Mouse (Mus musculus): Measurements from ENCODE around the gene Olfr1009. TPM values are rescaled to one million over a fixed set of nuclear protein-coding genes. Genes with fewer than 3 reads are reported as not detected.
"Not testable (repeated sequence)": the region's sequence is repeated elsewhere in the genome, so short reads cannot be mapped to it uniquely, and the experiment has no call there.

The Olfr1009 gene
- not detected in 2 replicates for polyA plus RNA-seq (2016; fragmentation: Nextera tagmentation; extraction: Ambion mirVana)

DNA sequence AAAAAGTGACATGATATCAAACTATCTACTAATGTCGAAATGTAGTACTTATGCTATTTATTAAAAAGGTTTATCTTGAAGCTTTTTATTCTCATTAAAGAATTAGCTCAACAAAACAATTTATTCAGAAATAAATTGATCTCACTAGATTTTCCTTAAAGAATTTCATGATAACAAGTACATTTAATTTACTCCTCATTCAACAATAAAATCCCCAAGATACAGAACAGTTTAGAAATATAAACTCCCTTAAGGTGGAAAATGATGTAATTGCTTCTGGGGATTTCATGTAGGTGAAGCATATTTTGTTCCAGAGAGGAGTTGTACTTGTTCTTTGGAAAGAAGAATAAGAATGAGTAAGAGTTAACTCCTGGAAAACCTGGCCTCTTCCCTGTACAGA lies at the start of gene Olfr1009:
Gene Olfr1009, plus strand, starts transcription at position 301 of the 400 bp plus-strand sequence.
- WGBS, result 70% methylated on average over 1 of the region's 1 CpGs
- H3K36me3 ChIP-seq, result no peaks in the 10 kb centered on the region

DNA sequence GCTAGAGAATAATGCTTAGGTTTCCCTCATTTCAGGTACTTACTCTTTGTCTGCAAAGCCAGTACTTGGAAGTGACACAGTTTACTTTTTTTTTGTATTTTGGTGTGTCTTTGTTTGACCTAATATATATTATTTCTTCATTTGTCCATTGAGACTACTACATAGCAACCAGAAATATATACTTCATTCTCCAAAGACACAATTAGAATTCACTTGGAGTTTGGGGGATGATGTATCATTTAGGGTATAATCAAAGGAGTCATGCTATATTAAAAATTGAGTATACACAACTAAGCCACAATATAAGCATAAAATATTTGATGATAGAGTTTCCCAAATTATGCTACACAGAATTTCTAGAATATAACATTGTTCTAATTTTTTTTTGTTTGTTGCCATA lies 36.6 kb upstream of the Olfr1009 start, which contains the start of gene Olfr1006:
Gene Olfr1006, minus strand, starts transcription at position 101 of the 400 bp plus-strand sequence.
- H3K4me3 ChIP-seq, result no peak within 1 kb of the TSS
- H3K36me3 ChIP-seq, result no peaks in the 10 kb centered on the region

More for the DNA sequence above, at the start of gene Olfr1009:
- DNase-seq (ENCODE audit: low spot score), result no peak
- H3K27me3 ChIP-seq (ENCODE audit: insufficient read depth, poor library complexity, severe bottlenecking), result no peaks in the 10 kb centered on the region
- no peaks in the 10 kb centered on the region for H3K9me3 ChIP-seq
- no peak within 1 kb of the TSS for H3K4me3 ChIP-seq
- H3K4me1 ChIP-seq, result no peaks in the 10 kb centered on the region
- no peak within 1 kb of the TSS for H3K27ac ChIP-seq

DNA sequence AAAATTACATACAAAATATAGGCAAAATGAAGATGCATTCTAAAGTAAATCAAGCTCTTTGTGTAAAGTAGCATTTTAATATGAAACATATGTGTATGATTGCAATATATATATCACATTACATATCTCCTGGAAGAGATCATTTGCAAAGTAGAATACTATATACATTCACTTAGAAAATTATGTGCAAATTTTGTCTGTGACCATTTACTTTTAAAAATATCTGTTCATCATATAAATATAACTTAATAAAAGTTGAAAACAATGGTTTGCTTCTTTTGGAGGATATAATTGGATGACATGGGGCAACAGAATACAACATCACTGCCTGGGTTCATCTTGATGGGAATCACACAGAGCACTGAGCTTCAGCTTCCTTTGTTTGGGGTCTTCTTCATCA lies 26.1 kb upstream of the Olfr1009 start, which contains the start of gene Olfr1008:
Gene Olfr1008, plus strand, starts transcription at position 301 of the 400 bp plus-strand sequence.
- no peak within 1 kb of the TSS for H3K4me3 ChIP-seq
- H3K4me1 ChIP-seq, result no peaks in the 10 kb centered on the region
- H3K27ac ChIP-seq, result no peak within 1 kb of the TSS
- 0 out of 2 replicates have a peak, but pooled peaks cover 3% of the 10 kb centered on the region for H3K9me3 ChIP-seq
- no peaks in the 10 kb centered on the region for H3K36me3 ChIP-seq
- no peak for DNase-seq (ENCODE audit: low spot score)
- no peaks in the 10 kb centered on the region for H3K27me3 ChIP-seq (ENCODE audit: insufficient read depth, poor library complexity, severe bottlenecking)

More for the DNA sequence above, 36.6 kb upstream of the Olfr1009 start, which contains the start of gene Olfr1006:
- Histone ChIP-seq H3K27ac (no peak within 1 kb of the TSS), H3K9me3 (no peaks in the 10 kb centered on the region), H3K4me1 (no peaks in the 10 kb centered on the region), H3K27me3 (ENCODE audit: insufficient read depth, poor library complexity, severe bottlenecking) (no peaks in the 10 kb centered on the region)
- no peak for DNase-seq (ENCODE audit: low spot score)

DNA sequence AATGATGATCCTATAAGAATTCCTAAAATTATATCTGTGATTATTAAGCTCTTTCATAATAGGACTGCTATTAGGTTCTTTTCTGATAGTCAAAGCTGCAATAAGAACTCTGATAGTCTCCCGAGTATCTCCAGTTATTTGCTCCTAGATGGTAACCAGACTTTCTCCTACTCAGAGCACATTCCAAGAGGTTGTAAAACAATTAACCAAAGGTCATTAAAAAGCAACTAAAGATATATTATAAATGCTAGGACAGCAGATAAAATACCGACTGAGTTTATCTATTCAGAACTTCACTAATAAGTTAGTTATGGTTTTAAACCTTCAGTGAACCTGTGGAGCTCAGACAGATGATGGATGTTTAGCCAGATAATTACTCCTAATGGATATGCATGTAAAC lies 4.5 kb upstream of the Olfr1009 start:
- not testable (repeated sequence) for H3K27me3 ChIP-seq (ENCODE audit: insufficient read depth, poor library complexity, severe bottlenecking); H3K36me3 ChIP-seq
- 74% methylated on average over 2 of the region's 2 CpGs for WGBS

DNA sequence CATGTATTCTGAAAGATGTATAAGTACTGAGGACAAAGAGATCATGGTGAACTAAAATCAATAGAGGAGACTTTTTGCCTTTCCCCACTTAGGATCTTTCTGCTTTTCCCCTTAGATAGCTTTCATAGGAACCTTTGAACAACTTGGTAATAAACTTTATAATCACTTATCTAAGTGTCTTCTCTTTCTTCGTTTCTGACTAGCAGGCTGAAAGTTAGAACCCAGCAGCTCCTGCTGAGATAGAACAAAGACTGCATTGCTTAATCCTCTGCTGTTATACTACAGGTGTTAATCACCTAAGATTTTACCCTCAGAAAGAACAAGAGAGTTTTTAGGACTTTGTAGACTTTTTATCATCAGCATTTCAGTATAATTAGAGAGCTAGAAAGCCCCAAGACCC lies 4.1 kb upstream of the Olfr1009 start:
- Histone ChIP-seq H3K27me3 (ENCODE audit: insufficient read depth, poor library complexity, severe bottlenecking) (no peaks in the 10 kb centered on the region), H3K9me3 (no peaks in the 10 kb centered on the region), H3K4me1 (no peaks in the 10 kb centered on the region), H3K27ac (no peak overlapping the region), H3K36me3 (no peaks in the 10 kb centered on the region), H3K4me3 (no peak overlapping the region)
- WGBS, result 35% methylated on average over 1 of the region's 1 CpGs
- DNase-seq (ENCODE audit: low spot score), result no peak

More for the DNA sequence above, 4.5 kb upstream of the Olfr1009 start:
- not testable (repeated sequence) for H3K27ac ChIP-seq; H3K4me3 ChIP-seq; DNase-seq (ENCODE audit: low spot score); H3K9me3 ChIP-seq; H3K4me1 ChIP-seq

DNA sequence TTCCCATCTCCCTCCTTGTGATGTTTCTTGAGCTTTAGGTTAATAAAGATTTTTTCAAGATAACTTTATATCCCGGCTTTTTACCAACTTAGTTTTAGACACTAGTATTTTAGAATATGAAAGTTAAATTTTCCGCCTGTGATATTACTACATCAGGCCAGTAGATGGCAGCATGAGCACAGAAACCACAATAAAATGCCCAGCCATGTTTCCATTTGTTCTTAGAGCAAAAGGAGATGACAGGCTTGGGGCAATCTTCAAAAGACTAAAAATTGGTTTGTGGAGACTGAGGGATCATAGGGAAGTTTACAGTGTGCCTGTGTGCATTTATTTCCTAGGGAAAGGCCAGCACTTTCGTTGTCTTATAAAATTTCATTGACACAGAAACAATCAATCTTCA lies 10.6 kb downstream of the Olfr1009 start:
- H3K27ac ChIP-seq, result no peak overlapping the region
- H3K9me3 ChIP-seq, result no peaks in the 10 kb centered on the region
- WGBS, result 17% methylated on average over 3 of the region's 3 CpGs
- no peaks in the 10 kb centered on the region for H3K27me3 ChIP-seq (ENCODE audit: insufficient read depth, poor library complexity, severe bottlenecking)
- no peak overlapping the region for H3K4me3 ChIP-seq
- no peaks in the 10 kb centered on the region for H3K4me1 ChIP-seq
- no peaks in the 10 kb centered on the region for H3K36me3 ChIP-seq
- no peak for DNase-seq (ENCODE audit: low spot score)

DNA sequence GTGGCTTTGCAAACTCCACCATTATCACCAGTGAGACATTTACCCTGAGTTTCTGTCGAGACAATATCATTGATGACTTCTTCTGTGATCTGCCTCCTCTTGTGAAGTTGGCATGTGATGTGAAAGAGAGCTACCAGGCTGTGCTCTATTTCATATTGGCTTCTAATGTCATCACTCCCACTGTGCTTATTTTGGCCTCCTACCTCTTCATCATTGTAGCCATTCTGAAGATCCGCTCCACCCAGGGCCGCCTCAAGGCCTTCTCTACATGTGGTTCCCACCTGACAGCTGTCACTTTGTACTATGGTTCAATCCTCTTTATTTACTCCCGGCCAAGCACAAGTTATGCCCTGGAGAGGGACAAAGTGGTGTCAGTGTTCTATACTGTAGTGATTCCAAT lies 38.6 kb downstream of the Olfr1009 start:
- H3K4me3 ChIP-seq, result no peak overlapping the region
- H3K4me1 ChIP-seq, result no peaks in the 10 kb centered on the region
- H3K9me3 ChIP-seq, result no peaks in the 10 kb centered on the region
- no peaks in the 10 kb centered on the region for H3K27me3 ChIP-seq (ENCODE audit: insufficient read depth, poor library complexity, severe bottlenecking)
- H3K27ac ChIP-seq, result no peak overlapping the region
- no peaks in the 10 kb centered on the region for H3K36me3 ChIP-seq
- WGBS, result 77% methylated on average over 4 of the region's 4 CpGs
- no peak for DNase-seq (ENCODE audit: low spot score)

DNA sequence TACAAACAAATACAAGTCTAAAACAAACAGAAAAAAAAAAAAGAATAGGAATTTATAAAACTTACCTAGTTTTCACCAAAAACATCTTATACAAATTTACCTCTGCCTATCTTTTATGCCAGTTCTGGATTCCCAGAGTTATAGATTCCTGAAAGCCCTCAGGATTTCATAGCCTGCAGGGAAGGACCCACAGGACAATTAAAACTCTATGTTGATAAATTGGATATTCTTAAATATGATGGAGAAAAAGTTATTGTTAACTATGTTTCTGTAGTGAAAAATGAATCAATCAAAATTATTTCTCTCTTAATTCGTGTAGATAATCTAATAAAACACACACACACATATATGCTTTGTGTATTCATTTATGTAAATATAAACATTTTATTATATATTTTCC lies 47.4 kb downstream of the Olfr1009 start, which contains the start of gene Olfr1012:
Gene Olfr1012, minus strand, starts transcription at position 101 of the 400 bp plus-strand sequence.
- no peak within 1 kb of the TSS for H3K27ac ChIP-seq
- no peaks in the 10 kb centered on the region for H3K4me1 ChIP-seq
- 67% methylated on average over 1 of the region's 1 CpGs for WGBS
- H3K4me3 ChIP-seq, result no peak within 1 kb of the TSS
- no peaks in the 10 kb centered on the region for H3K36me3 ChIP-seq
- H3K9me3 ChIP-seq, result no peaks in the 10 kb centered on the region
- no peak for DNase-seq (ENCODE audit: low spot score)
- no peaks in the 10 kb centered on the region for H3K27me3 ChIP-seq (ENCODE audit: insufficient read depth, poor library complexity, severe bottlenecking)

DNA sequence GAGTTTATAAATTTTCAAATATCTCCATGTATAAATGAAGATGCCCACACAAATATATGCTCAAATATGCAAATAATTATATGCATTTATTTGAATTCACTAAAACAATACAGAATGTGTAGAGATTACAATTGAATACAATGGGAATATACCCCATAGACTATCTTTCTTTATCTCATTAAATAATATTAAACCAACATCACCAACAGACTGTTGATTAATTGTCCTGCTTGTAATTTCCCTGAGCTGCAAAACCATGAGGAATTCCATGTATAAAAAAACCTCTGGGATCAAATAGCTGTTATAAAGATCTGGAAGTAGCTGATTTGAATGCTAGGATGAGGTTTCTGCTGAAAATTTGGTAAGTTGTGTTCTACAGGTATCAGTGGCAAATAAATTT lies 51.6 kb downstream of the Olfr1009 start, which contains the start of gene Olfr1013:
Gene Olfr1013, plus strand, starts transcription at position 301 of the 400 bp plus-strand sequence.
- no peak for DNase-seq (ENCODE audit: low spot score)
- H3K4me3 ChIP-seq, result no peak within 1 kb of the TSS
- no peaks in the 10 kb centered on the region for H3K9me3 ChIP-seq
- H3K27me3 ChIP-seq (ENCODE audit: insufficient read depth, poor library complexity, severe bottlenecking), result no peaks in the 10 kb centered on the region
- no peaks in the 10 kb centered on the region for H3K36me3 ChIP-seq
- H3K27ac ChIP-seq, result no peak within 1 kb of the TSS
- no peaks in the 10 kb centered on the region for H3K4me1 ChIP-seq

DNA sequence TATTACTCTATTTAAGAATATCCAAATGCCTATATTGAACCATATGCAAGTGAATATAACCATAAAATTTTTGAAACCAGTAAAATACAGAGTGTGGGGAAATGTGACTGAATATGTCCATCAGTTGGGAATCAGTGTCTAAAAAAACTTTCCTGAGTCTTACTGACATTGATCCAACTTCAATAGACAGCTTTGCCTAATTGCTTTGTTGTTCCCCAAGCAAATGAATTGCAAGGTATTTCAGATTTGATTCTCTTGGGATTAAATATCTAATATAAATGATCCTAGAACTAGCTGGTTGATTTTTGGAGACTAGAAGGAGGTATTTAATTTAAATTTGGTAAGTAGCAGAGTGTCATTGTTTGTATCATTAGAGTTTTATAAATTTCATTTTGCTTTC lies 57.2 kb downstream of the Olfr1009 start, which contains the start of gene Olfr1014:
Gene Olfr1014, plus strand, starts transcription at position 301 of the 400 bp plus-strand sequence.
- no peaks in the 10 kb centered on the region for H3K9me3 ChIP-seq
- no peaks in the 10 kb centered on the region for H3K27me3 ChIP-seq (ENCODE audit: insufficient read depth, poor library complexity, severe bottlenecking)
- no peaks in the 10 kb centered on the region for H3K4me1 ChIP-seq
- no peaks in the 10 kb centered on the region for H3K36me3 ChIP-seq
- no peak within 1 kb of the TSS for H3K4me3 ChIP-seq
- DNase-seq (ENCODE audit: low spot score), result no peak
- H3K27ac ChIP-seq, result no peak within 1 kb of the TSS

Other genes with a start within 250 kb of the Olfr1009 start
- not detected in 2 replicates for gene 4833423E24Rik, start 196.4 kb upstream of the Olfr1009 start, polyA plus RNA-seq (2016; fragmentation: Nextera tagmentation; extraction: Ambion mirVana)
- gene Olfr996, start 136.2 kb upstream of the Olfr1009 start, polyA plus RNA-seq (2016; fragmentation: Nextera tagmentation; extraction: Ambion mirVana), result not detected in 2 replicates
- gene Olfr998, start 126.5 kb upstream of the Olfr1009 start, polyA plus RNA-seq (2016; fragmentation: Nextera tagmentation; extraction: Ambion mirVana), result not detected in 2 replicates
- not detected in 2 replicates for gene Olfr1000, start 103.5 kb upstream of the Olfr1009 start, polyA plus RNA-seq (2016; fragmentation: Nextera tagmentation; extraction: Ambion mirVana)
- not detected in 2 replicates for gene Olfr1002, start 64.7 kb upstream of the Olfr1009 start, polyA plus RNA-seq (2016; fragmentation: Nextera tagmentation; extraction: Ambion mirVana)
- not detected in 2 replicates for gene Olfr154, start 51.0 kb upstream of the Olfr1009 start, polyA plus RNA-seq (2016; fragmentation: Nextera tagmentation; extraction: Ambion mirVana)
- gene Olfr1006, start 36.7 kb upstream of the Olfr1009 start, polyA plus RNA-seq (2016; fragmentation: Nextera tagmentation; extraction: Ambion mirVana), result not detected in 2 replicates
- gene Olfr1008, start 26.0 kb upstream of the Olfr1009 start, polyA plus RNA-seq (2016; fragmentation: Nextera tagmentation; extraction: Ambion mirVana), result not detected in 2 replicates
- gene Olfr1012, start 47.3 kb downstream of the Olfr1009 start, polyA plus RNA-seq (2016; fragmentation: Nextera tagmentation; extraction: Ambion mirVana), result not detected in 2 replicates
- not detected in 2 replicates for gene Olfr1013, start 51.7 kb downstream of the Olfr1009 start, polyA plus RNA-seq (2016; fragmentation: Nextera tagmentation; extraction: Ambion mirVana)
- gene Olfr1014, start 57.3 kb downstream of the Olfr1009 start, polyA plus RNA-seq (2016; fragmentation: Nextera tagmentation; extraction: Ambion mirVana), result not detected in 2 replicates
- not detected in 2 replicates for gene Olfr1015, start 66.6 kb downstream of the Olfr1009 start, polyA plus RNA-seq (2016; fragmentation: Nextera tagmentation; extraction: Ambion mirVana)
- not detected in 2 replicates for gene Olfr1016, start 87.1 kb downstream of the Olfr1009 start, polyA plus RNA-seq (2016; fragmentation: Nextera tagmentation; extraction: Ambion mirVana)
- gene Olfr1018, start 103.1 kb downstream of the Olfr1009 start, polyA plus RNA-seq (2016; fragmentation: Nextera tagmentation; extraction: Ambion mirVana), result not detected in 2 replicates
- gene Olfr1019, start 130.1 kb downstream of the Olfr1009 start, polyA plus RNA-seq (2016; fragmentation: Nextera tagmentation; extraction: Ambion mirVana), result not detected in 2 replicates
- not detected in 2 replicates for gene Olfr1020, start 131.6 kb downstream of the Olfr1009 start, polyA plus RNA-seq (2016; fragmentation: Nextera tagmentation; extraction: Ambion mirVana)
- gene Olfr1022, start 153.2 kb downstream of the Olfr1009 start, polyA plus RNA-seq (2016; fragmentation: Nextera tagmentation; extraction: Ambion mirVana), result not detected in 2 replicates
- not detected in 2 replicates for gene Olfr1023, start 170.2 kb downstream of the Olfr1009 start, polyA plus RNA-seq (2016; fragmentation: Nextera tagmentation; extraction: Ambion mirVana)
- gene Olfr1024, start 189.6 kb downstream of the Olfr1009 start, polyA plus RNA-seq (2016; fragmentation: Nextera tagmentation; extraction: Ambion mirVana), result not detected in 2 replicates
- gene Olfr1025-ps1, start 199.8 kb downstream of the Olfr1009 start, polyA plus RNA-seq (2016; fragmentation: Nextera tagmentation; extraction: Ambion mirVana), result not detected in 2 replicates
- not detected in 2 replicates for gene Olfr1026, start 206.1 kb downstream of the Olfr1009 start, polyA plus RNA-seq (2016; fragmentation: Nextera tagmentation; extraction: Ambion mirVana)
- gene Olfr1028, start 235.0 kb downstream of the Olfr1009 start, polyA plus RNA-seq (2016; fragmentation: Nextera tagmentation; extraction: Ambion mirVana), result not detected in 2 replicates

Data from heart, embryonic 10.5 days (tissue).